Mouse (Mus musculus) spleen, adult 2 months (tissue): Measurements from ENCODE around the gene Csf2. TPM values are rescaled to one million over a fixed set of nuclear protein-coding genes. Genes with fewer than 3 reads are reported as not detected.

Experiments used
- DNase-seq, 2 experiments: peaks; one replicate each; pipeline versions ENCODE4 v3.0.0 to v3.0.0-alpha.2; 2012 to 2021; ENCODE audit warnings: low spot score in 2 of 2, low read depth in 1 of 2
- H3K27ac ChIP-seq: fragments of 200-500 bp; 2 replicates; pipeline ENCODE4 v1.5.1; 2012; ENCODE audit warnings: low read length, inconsistent platforms; ENCODE audit not compliant: insufficient read depth
- H3K27me3 ChIP-seq: fragments of 200-500 bp; 2 replicates; pipeline ENCODE4 v1.6.1; 2012; ENCODE audit warnings: mild to moderate bottlenecking, moderate library complexity, low read length, inconsistent platforms; ENCODE audit not compliant: control insufficient read depth, insufficient read depth
- H3K36me3 ChIP-seq: fragments of 200-500 bp; 2 replicates; pipeline ENCODE4 v1.6.1; 2012; ENCODE audit warnings: mild to moderate bottlenecking, low read length, inconsistent platforms; ENCODE audit not compliant: control insufficient read depth, insufficient read depth
- H3K4me1 ChIP-seq: fragments of 200-500 bp; 2 replicates; pipeline ENCODE4 v1.6.1; 2011; ENCODE audit warnings: inconsistent platforms; ENCODE audit not compliant: control insufficient read depth, insufficient read depth, insufficient read length
- H3K4me3 ChIP-seq: fragments of 200-500 bp; 2 replicates; pipeline ENCODE4 v1.5.1; 2011; ENCODE audit warnings: mild to moderate bottlenecking, inconsistent platforms; ENCODE audit not compliant: insufficient read depth, insufficient read length; ENCODE audit errors: extremely low read depth
- CTCF ChIP-seq: fragments of 200-500 bp; IDR thresholded peaks from 2 replicates; pipeline ENCODE4 v1.5.1; 2011; ENCODE audit warnings: mild to moderate bottlenecking, inconsistent platforms; ENCODE audit not compliant: insufficient read depth, insufficient read length, insufficient replicate concordance; ENCODE audit errors: extremely low read depth
- POLR2A ChIP-seq: fragments of 200-500 bp; IDR thresholded peaks from 2 replicates; pipeline ENCODE4 v1.6.1; 2011; ENCODE audit warnings: low read depth, low read length, inconsistent platforms
- WGBS: fragments of 180-500 bp; shearing (Covaris S2); methylation state at CpG from one replicate; pipeline ENCODE4 v1.1.7; 2018; 5-methylcytosine and 5-hydroxymethylcytosine counted together
- polyA plus RNA-seq: library from polyadenylated mRNA; depleted of rRNA; stranded (reverse); fragments of >200 nt; gene quantifications from 2 replicates; pipeline ENCODE4 v1.2.3, GENCODE M21; 2012

Csf2 gene
- polyA plus RNA-seq, 1 experiment: not detected

- Histone ChIP-seq H3K4me3 (no peak overlapping the region), H3K27me3 (no peaks in the 10 kb centered on the region), H3K27ac (no peak overlapping the region), H3K4me1 (no peaks in the 10 kb centered on the region), H3K36me3 (no peaks in the 10 kb centered on the region)
- WGBS: 70% methylated on average over 3 of the region's 3 CpGs
- DNase-seq: peak; percentile 56 to 69
- TF ChIP-seq CTCF: peak; percentile 60; the same call in 1 of the 2 replicates
- no peak for TF ChIP-seq POLR2A
Observed at GRCm38 (mm10) chr11:54256624-54257376, 7.3 kb upstream of the Csf2 start.

- Histone ChIP-seq H3K27me3 (no peaks in the 10 kb centered on the region), H3K27ac (no peak overlapping the region), H3K4me1 (peaks cover 3% of the 10 kb centered on the region; the same call in 1 of the 2 replicates), H3K4me3 (no peak overlapping the region), H3K36me3 (no peaks in the 10 kb centered on the region)
- TF ChIP-seq POLR2A: no peak
- TF ChIP-seq CTCF: no peak
- DNase-seq: peak; percentile 7 to 14
- WGBS: 24% methylated on average over 4 of the region's 4 CpGs
Observed at GRCm38 (mm10) chr11:54254114-54254513, 4.6 kb upstream of the Csf2 start.

GRCm38 (mm10) chr11:54250575-54250974, 1.1 kb upstream of the Csf2 start:
- Histone ChIP-seq H3K36me3 (no peaks in the 10 kb centered on the region), H3K4me1 (peaks cover 3% of the 10 kb centered on the region; the same call in 1 of the 2 replicates), H3K27ac (no peak overlapping the region), H3K27me3 (no peaks in the 10 kb centered on the region), H3K4me3 (no peak overlapping the region)
- DNase-seq: no peak
- TF ChIP-seq POLR2A (no peak), CTCF (no peak)
- 93% methylated on average over 11 of the region's 11 CpGs for WGBS

DNA sequence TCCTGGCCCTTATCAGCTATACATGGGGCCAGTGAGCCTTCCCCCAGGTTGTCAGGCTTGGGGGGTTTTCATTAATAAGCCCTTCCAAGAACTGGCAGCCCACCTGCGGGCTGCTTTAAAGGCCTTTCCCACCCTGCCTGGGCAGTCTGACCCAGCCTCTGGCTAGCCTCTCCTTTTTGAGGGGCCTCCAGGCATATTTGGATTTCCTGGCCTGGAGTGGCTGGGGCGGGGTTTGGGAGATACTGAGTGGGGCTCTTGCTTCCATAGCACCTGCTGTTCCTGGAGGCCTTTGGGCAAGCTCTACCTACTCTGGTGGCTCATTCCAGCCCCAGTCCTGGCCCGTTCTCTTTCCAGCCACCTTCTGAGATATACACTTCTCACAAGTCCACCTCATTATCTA, 281 bp upstream of the Csf2 start:
- TF ChIP-seq CTCF: no peak
- TF ChIP-seq POLR2A: no peak
- Histone ChIP-seq H3K4me1 (peaks cover 3% of the 10 kb centered on the region; the same call in 1 of the 2 replicates), H3K4me3 (no peak overlapping the region), H3K36me3 (no peaks in the 10 kb centered on the region), H3K27me3 (no peaks in the 10 kb centered on the region), H3K27ac (no peak overlapping the region)
- 89% methylated on average over 3 of the region's 3 CpGs for WGBS
- DNase-seq: no peak

- no peak overlapping the region for H3K4me3 ChIP-seq
- H3K36me3 ChIP-seq: no peaks in the 10 kb centered on the region
- TF ChIP-seq POLR2A: no peak
- DNase-seq: no peak
- WGBS: 85% methylated on average over 10 of the region's 10 CpGs
- no peaks in the 10 kb centered on the region for H3K27me3 ChIP-seq
- H3K4me1 ChIP-seq: peaks cover 3% of the 10 kb centered on the region; the same call in 1 of the 2 replicates
- H3K27ac ChIP-seq: no peak overlapping the region
Observed at GRCm38 (mm10) chr11:54247251-54247950, 2.1 kb downstream of the Csf2 start.

GRCm38 (mm10) chr11:54244465-54244864, 5.0 kb downstream of the Csf2 start:
- Histone ChIP-seq H3K4me3 (no peak overlapping the region), H3K4me1 (peaks cover 2% of the 10 kb centered on the region; the same call in 1 of the 2 replicates), H3K27ac (no peak overlapping the region), H3K27me3 (no peaks in the 10 kb centered on the region), H3K36me3 (no peaks in the 10 kb centered on the region)
- DNase-seq: no peak
- no peak for TF ChIP-seq POLR2A
- WGBS: 81% methylated on average over 6 of the region's 6 CpGs

- H3K27me3 ChIP-seq: no peaks in the 10 kb centered on the region
- H3K4me1 ChIP-seq: no peaks in the 10 kb centered on the region
- no peak overlapping the region for H3K4me3 ChIP-seq
- H3K27ac ChIP-seq: no peak overlapping the region
- no peak for DNase-seq
- 89% methylated on average over 3 of the region's 3 CpGs for WGBS
- TF ChIP-seq CTCF (no peak), POLR2A (no peak)
- H3K36me3 ChIP-seq: no peaks in the 10 kb centered on the region
Observed at GRCm38 (mm10) chr11:54242494-54242893, 7.0 kb downstream of the Csf2 start.
